ENCODE assay signal across 8 mouse cellular contexts in the genomic region with DNA sequence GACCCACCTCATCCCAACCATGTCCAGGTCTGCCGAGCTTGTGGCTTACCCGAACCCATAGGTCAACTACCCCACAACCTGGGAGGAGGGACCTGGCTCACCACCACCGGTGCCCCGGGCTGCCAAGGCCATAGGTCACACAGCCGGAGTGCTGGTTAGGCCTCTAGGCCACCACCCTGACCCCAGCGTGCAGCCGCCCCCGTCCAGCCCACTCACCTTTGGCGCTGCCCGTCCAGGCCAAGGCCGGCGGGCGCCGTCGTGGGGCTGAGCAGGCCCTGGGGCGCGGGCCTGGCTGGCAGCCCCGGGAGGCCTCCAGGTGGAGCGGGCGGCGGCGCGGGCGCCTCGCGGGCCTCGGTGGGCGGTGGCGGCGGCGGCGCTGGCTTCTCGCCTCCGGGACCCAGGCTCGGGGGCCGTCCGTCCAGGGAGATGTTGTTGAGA. TPM values are rescaled to one million over a fixed set of nuclear protein-coding genes. Genes with fewer than 3 reads are reported as not detected.
A peak's percentile ranks its signal among the peaks of the same experiment; 100 is the strongest.
DNase-seq lines count a peak whose midpoint lies in the region; ATAC-seq and TF ChIP-seq lines count a peak whose summit lies in the region.

No protein-coding gene starts in this region.

- TF ChIP-seq EP300 in heart, postnatal 0 days (IDR thresholded peaks at IDR 0.05; ENCODE audit: low read depth) = no peak

- H3K4me3 ChIP-seq in thymus, adult 2 months (ENCODE audit: control insufficient read depth, insufficient read depth, low read length) = peak overlapping the region; percentile 58
- H3K4me3 ChIP-seq in heart, postnatal 0 days (ENCODE audit: low read depth, low read length) = peak overlapping the region; percentile 87
- H3K4me3 ChIP-seq in limb, embryonic 15.5 days = peak overlapping the region; percentile 86
- peak overlapping the region; percentile 70 for H3K4me3 ChIP-seq in small intestine, adult 2 months (ENCODE audit: low read depth, low read length)

- H3K4me2 ChIP-seq in heart, postnatal 0 days (ENCODE audit: low read depth, low read length) = peak overlapping the region; percentile 95
- H3K4me2 ChIP-seq in limb, embryonic 15.5 days = peak overlapping the region; percentile 86

- H3K9me3 ChIP-seq in heart, postnatal 0 days (replicated peaks; ENCODE audit: control insufficient read depth, low read length) = no peaks in the 10 kb centered on the region
- H3K9me3 ChIP-seq in limb, embryonic 15.5 days = no peaks in the 10 kb centered on the region

- H3K9ac ChIP-seq in heart, postnatal 0 days (replicated peaks; ENCODE audit: low read depth, low read length) = peak overlapping the region; percentile 86
- H3K9ac ChIP-seq in limb, embryonic 15.5 days = peak overlapping the region; percentile 91

- TF ChIP-seq CTCF in thymus, adult 2 months (IDR thresholded peaks at IDR 0.05; ENCODE audit: borderline replicate concordance, control insufficient read depth, extremely low read depth, insufficient read depth, low read length, poor library complexity) = 0 out of 2 replicates have a peak, but pooled peaks have one; percentile 17
- no peak for TF ChIP-seq CTCF in heart, postnatal 0 days (IDR thresholded peaks at IDR 0.05; ENCODE audit: low read depth)
- no peak for TF ChIP-seq CTCF in small intestine, adult 2 months (IDR thresholded peaks at IDR 0.05; ENCODE audit: extremely low read depth, insufficient read length, insufficient replicate concordance, low read depth, low read length)

- peak; percentile 42 for DNase-seq in gastrocnemius, adult 18-20 months (ENCODE audit: low spot score)
- DNase-seq in gastrocnemius, postnatal 25 days = no peak
- no peak for DNase-seq in thymus, adult 2 months
- DNase-seq in thymus, postnatal 36 days = no peak
- DNase-seq in heart, postnatal 0 days (ENCODE audit: low spot score) = no peak
- no peak for DNase-seq in left cerebral cortex, postnatal 36 days (ENCODE audit: low spot score in 2 of 2)

- WGBS in thymus, adult 2 months = 1% methylated on average over 37 of the region's 37 CpGs
- WGBS in heart, postnatal 0 days = under 1% methylated on average over 31 of the region's 37 CpGs
- WGBS in limb, embryonic 15.5 days = 0% methylated on average over 36 of the region's 37 CpGs
- WGBS in small intestine, adult 2 months = under 1% methylated on average over 32 of the region's 37 CpGs

- no peaks in the 10 kb centered on the region for H3K27me3 ChIP-seq in thymus, adult 2 months (ENCODE audit: control insufficient read depth, insufficient read depth, low read length)
- no peaks in the 10 kb centered on the region; the same call in 1 of the 2 replicates for H3K27me3 ChIP-seq in heart, postnatal 0 days (ENCODE audit: control insufficient read depth, insufficient read depth, low read length)
- H3K27me3 ChIP-seq in limb, embryonic 15.5 days = 0 out of 2 replicates have a peak, but pooled peaks cover 3% of the 10 kb centered on the region
- H3K27me3 ChIP-seq in small intestine, adult 2 months (ENCODE audit: control insufficient read depth, insufficient read depth, low read length) = no peaks in the 10 kb centered on the region

- intact Hi-C loops in left cerebral cortex, postnatal 36 days (cut with DNase I) = no loop called here

- peaks cover 31% of the 10 kb centered on the region for H3K4me1 ChIP-seq in thymus, adult 2 months (replicated peaks; ENCODE audit: control insufficient read depth, insufficient read depth, low read length)
- peaks cover 9% of the 10 kb centered on the region; the same call in 1 of the 2 replicates for H3K4me1 ChIP-seq in heart, postnatal 0 days (ENCODE audit: control insufficient read depth, insufficient read depth)
- peaks cover 31% of the 10 kb centered on the region for H3K4me1 ChIP-seq in limb, embryonic 15.5 days
- H3K4me1 ChIP-seq in small intestine, adult 2 months (ENCODE audit: control insufficient read depth, insufficient read depth, insufficient read length, low read length) = peaks cover 34% of the 10 kb centered on the region

- ATAC-seq in heart, postnatal 0 days (ENCODE audit: insufficient read depth, low read depth) = peak; percentile 25
- ATAC-seq in limb, embryonic 15.5 days (ENCODE audit: insufficient number of reproducible peaks, low FRiP score, low TSS enrichment, low read depth) = 0 out of 2 replicates have a peak, but pooled peaks have one; percentile 13

- no peak overlapping the region for H3K27ac ChIP-seq in thymus, adult 2 months (ENCODE audit: control insufficient read depth, insufficient read depth, low read length)
- H3K27ac ChIP-seq in heart, postnatal 0 days (ENCODE audit: low read depth) = peak overlapping the region; percentile 75
- H3K27ac ChIP-seq in limb, embryonic 15.5 days = peak overlapping the region; percentile 54
- H3K27ac ChIP-seq in small intestine, adult 2 months (ENCODE audit: insufficient read depth, low read depth, low read length) = no peak overlapping the region

- H3K36me3 ChIP-seq in thymus, adult 2 months (ENCODE audit: control insufficient read depth, insufficient read depth, low read length) = no peaks in the 10 kb centered on the region
- peaks cover 8% of the 10 kb centered on the region; the same call in 1 of the 2 replicates for H3K36me3 ChIP-seq in heart, postnatal 0 days (replicated peaks; ENCODE audit: control insufficient read depth, insufficient read depth, low read length)
- peaks cover 15% of the 10 kb centered on the region; the same call in 1 of the 2 replicates for H3K36me3 ChIP-seq in limb, embryonic 15.5 days
- peaks cover 3% of the 10 kb centered on the region; the same call in 1 of the 2 replicates for H3K36me3 ChIP-seq in small intestine, adult 2 months (ENCODE audit: control insufficient read depth, insufficient read depth, low read length)

- TF ChIP-seq POLR2A in thymus, adult 2 months (IDR thresholded peaks at IDR 0.05; ENCODE audit: control insufficient read depth, extremely low read depth, insufficient read depth, low read length, poor library complexity) = no peak
- no peak for TF ChIP-seq POLR2A in small intestine, adult 2 months (IDR thresholded peaks at IDR 0.05; ENCODE audit: low read depth, low read length)

RNA-seq across cellular contexts. Expression of a gene that starts 0.4 kb away (rescaled TPM):
- 1 to 10 TPM; 8.2 to 9.1 TPM for total RNA-seq in gastrocnemius, adult 18-20 months (2021)
- 10 to 100 TPM in 1 of 2 experiments, 1 to 10 TPM in 1; 8.6 to 10.7 TPM for total RNA-seq in gastrocnemius, postnatal 25 days (2021)
- 25.7 and 27.3 TPM in 2 replicates for polyA plus RNA-seq in thymus, adult 2 months (2012; rRNA removed)
- 14.6 and 15.3 TPM in 2 replicates for total RNA-seq in heart, postnatal 0 days (2014; rRNA removed; ENCODE audit: low replicate concordance)
- 6.2 and 6.5 TPM in 2 replicates for polyA plus RNA-seq in heart, postnatal 0 days (2015; fragmentation: Nextera tagmentation; extraction: Ambion mirVana)
- 9.3 and 12.5 TPM in 2 replicates for polyA plus RNA-seq in limb, embryonic 15.5 days (2015; fragmentation: Nextera tagmentation; extraction: Ambion mirVana)
- polyA plus RNA-seq in small intestine, adult 2 months (2012; rRNA removed) = 15.3 and 32.0 TPM in 2 replicates
- 10 to 100 TPM; 26.5 to 31.7 TPM for total RNA-seq in left cerebral cortex, postnatal 36 days (2021)

RNA-seq across cellular contexts. Expression of a gene that starts 15.7 kb away (rescaled TPM):
- total RNA-seq in gastrocnemius, adult 18-20 months (2021) = 100 to 1,000 TPM; 355 to 460 TPM
- 100 to 1,000 TPM; 342 to 348 TPM for total RNA-seq in gastrocnemius, postnatal 25 days (2021)
- polyA plus RNA-seq in thymus, adult 2 months (2012; rRNA removed) = 3,034 and 4,273 TPM in 2 replicates
- total RNA-seq in heart, postnatal 0 days (2014; rRNA removed; ENCODE audit: low replicate concordance) = 706 and 957 TPM in 2 replicates
- polyA plus RNA-seq in heart, postnatal 0 days (2015; fragmentation: Nextera tagmentation; extraction: Ambion mirVana) = 356 and 378 TPM in 2 replicates
- polyA plus RNA-seq in limb, embryonic 15.5 days (2015; fragmentation: Nextera tagmentation; extraction: Ambion mirVana) = 429 and 600 TPM in 2 replicates
- 2,052 and 2,413 TPM in 2 replicates for polyA plus RNA-seq in small intestine, adult 2 months (2012; rRNA removed)
- 100 to 1,000 TPM; 622 to 695 TPM for total RNA-seq in left cerebral cortex, postnatal 36 days (2021)

RNA-seq across cellular contexts. Expression of a gene that starts 16.8 kb away (rescaled TPM):
- not detected for total RNA-seq in gastrocnemius, adult 18-20 months (2021)
- total RNA-seq in gastrocnemius, postnatal 25 days (2021) = not detected
- polyA plus RNA-seq in thymus, adult 2 months (2012; rRNA removed) = 0.36 and 0.59 TPM in 2 replicates
- not detected in 2 replicates for total RNA-seq in heart, postnatal 0 days (2014; rRNA removed; ENCODE audit: low replicate concordance)
- not detected in 2 replicates for polyA plus RNA-seq in heart, postnatal 0 days (2015; fragmentation: Nextera tagmentation; extraction: Ambion mirVana)
- 2.0 and 2.3 TPM in 2 replicates for polyA plus RNA-seq in limb, embryonic 15.5 days (2015; fragmentation: Nextera tagmentation; extraction: Ambion mirVana)
- polyA plus RNA-seq in small intestine, adult 2 months (2012; rRNA removed) = 1.2 and 1.6 TPM in 2 replicates
- not detected for total RNA-seq in left cerebral cortex, postnatal 36 days (2021)

RNA-seq across cellular contexts. Expression of a gene that starts 47.2 kb away (rescaled TPM):
- total RNA-seq in gastrocnemius, adult 18-20 months (2021) = 10 to 100 TPM in 1 of 2 experiments, 1 to 10 TPM in 1; 9.6 to 10.6 TPM
- total RNA-seq in gastrocnemius, postnatal 25 days (2021) = 10 to 100 TPM in 1 of 2 experiments, 1 to 10 TPM in 1; 8.0 to 10.0 TPM
- 9.2 and 13.1 TPM in 2 replicates for polyA plus RNA-seq in thymus, adult 2 months (2012; rRNA removed)
- total RNA-seq in heart, postnatal 0 days (2014; rRNA removed; ENCODE audit: low replicate concordance) = 69.6 and 95.7 TPM in 2 replicates
- 16.6 and 16.9 TPM in 2 replicates for polyA plus RNA-seq in heart, postnatal 0 days (2015; fragmentation: Nextera tagmentation; extraction: Ambion mirVana)
- polyA plus RNA-seq in limb, embryonic 15.5 days (2015; fragmentation: Nextera tagmentation; extraction: Ambion mirVana) = 24.5 and 25.9 TPM in 2 replicates
- polyA plus RNA-seq in small intestine, adult 2 months (2012; rRNA removed) = 36.0 and 41.7 TPM in 2 replicates
- total RNA-seq in left cerebral cortex, postnatal 36 days (2021) = 1 to 10 TPM; 6.3 to 7.2 TPM

Comparison
In these comparisons a context has a peak if more than half of its experiments do, and no peak if none do; other contexts are left out.
1. H3K27ac ChIP-seq: peak in heart, postnatal 0 days (single experiment) and limb, embryonic 15.5 days (single experiment); none in thymus, adult 2 months (single experiment) and small intestine, adult 2 months (single experiment).
2. Peak in every context shown above with its lines, with median percentiles within 50 percentile points of each other: H3K4me3 ChIP-seq.